Mouse (Mus musculus) spleen, embryonic (tissue): ENCODE data around the gene B3gntl1.

Source experiments
- CTCF ChIA-PET: fragments of 350-600 bp; sonication (Branson Sonifier 250); formaldehyde crosslinking; loops from one replicate; lab custom pipeline; 2022; lab: Charles Lee

The B3gntl1 gene

DNA sequence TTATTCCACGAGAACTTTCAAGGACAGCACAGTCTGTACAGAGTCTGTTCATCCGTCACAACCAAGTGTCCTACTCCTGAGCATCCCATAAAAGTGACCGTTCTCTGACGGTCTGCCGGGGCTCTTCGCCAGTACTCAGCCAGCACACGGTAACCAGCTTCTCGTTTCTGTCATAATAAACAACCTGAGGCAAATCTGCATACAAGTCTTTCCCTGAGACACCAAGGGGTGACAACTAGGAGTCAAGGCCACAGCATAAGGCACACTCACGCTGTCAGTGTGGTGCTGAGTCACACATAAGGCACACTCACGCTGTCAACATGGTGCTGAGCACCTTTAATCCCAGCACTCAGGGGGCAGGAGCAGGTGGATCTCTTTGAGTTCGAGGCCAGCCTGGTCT, 22.3 kb downstream of the B3gntl1 start:
- CTCF ChIA-PET = no interaction called here

DNA sequence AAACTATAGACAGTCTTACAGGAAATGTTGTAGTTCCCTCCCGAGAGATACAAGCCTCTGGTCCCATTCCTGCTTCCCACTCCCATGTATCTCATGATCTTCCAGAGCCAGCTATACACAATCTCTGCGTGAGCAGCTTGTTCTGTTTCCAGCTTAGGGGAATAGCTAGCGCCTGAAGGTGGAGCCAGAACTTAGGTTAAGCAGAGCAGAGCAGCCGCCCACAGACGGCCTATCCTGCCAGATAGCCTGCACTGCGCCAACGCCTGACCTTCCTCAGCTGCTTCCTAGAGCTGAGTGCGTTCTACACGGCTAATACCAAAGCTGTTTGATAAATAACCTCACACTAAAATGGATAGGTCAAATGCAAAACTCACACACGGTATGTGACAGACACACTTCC, 23.1 kb downstream of the B3gntl1 start:
- CTCF ChIA-PET = no interaction called here

DNA sequence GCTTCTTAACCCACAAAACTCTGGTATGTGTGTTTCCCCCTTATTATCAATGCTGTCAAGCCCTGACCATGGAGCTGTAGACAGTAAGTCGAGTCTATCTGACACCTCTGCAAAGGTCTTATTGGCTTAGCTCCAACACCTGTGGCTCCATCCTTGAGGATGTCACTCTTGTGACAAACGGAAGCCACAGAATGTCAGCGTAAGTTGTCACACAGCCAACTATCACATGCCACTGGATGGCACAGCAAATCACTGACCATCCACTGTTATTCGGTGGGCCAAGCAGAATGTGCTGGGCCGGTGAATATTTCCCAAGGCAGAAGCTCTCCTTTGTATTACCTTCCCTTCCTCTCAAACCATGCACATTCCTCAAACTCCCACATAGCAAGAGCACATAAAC, 24.8 kb downstream of the B3gntl1 start:
- CTCF ChIA-PET = no interaction called here

DNA sequence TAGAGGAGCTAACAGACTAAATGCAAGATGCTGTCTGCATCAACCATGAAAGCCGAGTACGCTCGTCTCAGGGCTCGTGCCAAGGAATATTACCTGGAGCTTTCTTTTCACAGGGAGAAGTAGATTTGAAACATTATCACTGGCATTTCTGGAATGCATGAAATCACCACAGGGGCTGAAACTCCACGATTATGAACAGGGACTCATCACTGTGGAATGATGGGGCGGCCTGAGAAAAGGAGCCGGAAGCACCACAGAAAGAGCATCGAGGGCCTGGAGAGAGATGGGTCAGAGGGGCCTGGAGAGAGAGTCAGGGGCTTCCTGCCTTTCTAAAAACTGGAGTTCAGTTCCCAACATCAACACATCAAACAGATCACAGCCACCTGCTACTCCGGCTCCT, 25.6 kb downstream of the B3gntl1 start:
- CTCF ChIA-PET = no interaction called here

DNA sequence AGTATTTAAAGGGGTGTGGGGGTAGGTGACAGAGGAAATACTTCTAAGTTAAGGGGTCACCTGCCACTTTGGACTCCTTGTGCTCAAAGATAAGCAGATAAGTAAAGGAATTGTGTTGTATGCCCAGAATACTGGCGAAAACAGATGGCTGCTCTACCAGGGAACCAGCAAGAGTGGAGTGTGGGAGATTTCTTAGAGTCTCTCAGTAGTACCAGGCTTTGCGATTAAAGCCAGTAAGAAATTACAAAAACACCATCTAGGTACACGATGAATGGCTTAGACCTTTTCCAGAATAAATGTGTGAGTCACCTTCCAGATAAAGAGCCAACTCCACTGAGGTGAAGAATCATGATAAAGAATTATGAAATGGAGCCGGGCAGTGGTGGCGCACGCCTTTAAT, 27.6 kb downstream of the B3gntl1 start:
- CTCF ChIA-PET = no interaction called here

DNA sequence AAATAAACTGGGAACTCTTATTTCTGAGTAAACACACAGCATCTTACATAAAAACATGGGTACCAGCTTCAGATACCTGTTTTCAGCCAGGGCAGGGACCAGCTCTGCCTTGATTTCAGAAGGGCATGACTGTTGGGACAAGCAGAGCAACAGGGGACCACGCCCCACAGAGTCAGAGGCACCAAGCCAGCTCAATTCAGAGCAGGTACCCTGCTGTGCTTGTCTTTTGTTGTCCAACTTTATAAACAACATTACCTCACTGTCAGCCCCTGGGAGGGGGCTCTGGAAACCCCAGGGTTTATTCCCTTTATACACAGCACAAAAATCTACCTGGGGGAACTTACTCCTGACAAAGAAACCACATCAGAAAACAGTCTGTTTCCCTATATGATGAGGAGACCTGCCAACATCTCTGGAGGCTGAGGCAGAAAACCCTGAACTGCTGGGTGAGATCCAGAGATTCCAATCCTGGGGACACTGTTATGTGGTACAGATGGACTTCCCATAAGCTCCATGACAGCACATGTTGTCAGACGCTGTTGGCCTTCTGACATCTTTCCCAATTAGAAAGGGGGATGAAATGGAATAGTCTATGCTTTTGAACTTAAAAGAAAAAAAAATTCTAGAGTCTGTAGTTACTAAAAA, 31.3 kb downstream of the B3gntl1 start:
- CTCF ChIA-PET = no interaction called here

DNA sequence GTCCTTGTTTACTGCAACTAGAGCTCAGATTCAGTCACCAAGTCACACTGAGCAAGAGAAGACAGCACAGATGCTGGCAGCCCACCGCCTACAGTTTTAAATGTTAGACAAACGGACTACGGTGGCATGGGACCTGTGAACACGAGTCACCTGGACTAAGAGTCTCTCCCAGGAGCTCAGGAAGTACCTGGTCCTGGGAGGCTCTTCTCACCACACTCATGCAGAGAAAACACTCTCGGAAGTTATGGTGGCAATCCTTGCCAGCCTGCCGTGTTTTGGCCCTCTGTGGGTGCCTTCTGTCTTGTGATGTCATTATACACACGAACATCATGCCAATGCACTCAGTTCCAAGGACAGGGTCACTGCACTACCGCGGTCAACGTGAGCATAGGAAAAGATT, 36.3 kb downstream of the B3gntl1 start:
- CTCF ChIA-PET = no interaction called here

DNA sequence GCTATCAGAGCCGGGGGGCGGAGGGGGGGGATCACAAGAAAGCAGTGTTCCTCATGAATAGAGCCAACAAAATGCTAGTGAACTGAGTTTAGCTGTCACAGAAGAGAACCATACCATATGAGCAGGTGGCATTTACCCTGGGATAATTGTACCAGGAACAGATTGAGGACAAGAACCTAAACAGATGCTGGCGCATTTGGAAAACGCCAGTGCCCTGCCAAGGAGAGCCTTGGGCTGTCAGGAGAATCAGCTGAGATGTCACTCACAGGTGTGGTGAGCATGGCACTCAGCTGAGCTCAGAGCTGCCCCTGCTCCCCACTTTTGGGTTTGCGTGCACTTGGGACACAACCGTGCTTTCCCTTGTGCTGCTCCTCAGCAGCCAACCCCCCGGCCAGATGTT, 41.5 kb downstream of the B3gntl1 start:
- CTCF ChIA-PET = no interaction called here

DNA sequence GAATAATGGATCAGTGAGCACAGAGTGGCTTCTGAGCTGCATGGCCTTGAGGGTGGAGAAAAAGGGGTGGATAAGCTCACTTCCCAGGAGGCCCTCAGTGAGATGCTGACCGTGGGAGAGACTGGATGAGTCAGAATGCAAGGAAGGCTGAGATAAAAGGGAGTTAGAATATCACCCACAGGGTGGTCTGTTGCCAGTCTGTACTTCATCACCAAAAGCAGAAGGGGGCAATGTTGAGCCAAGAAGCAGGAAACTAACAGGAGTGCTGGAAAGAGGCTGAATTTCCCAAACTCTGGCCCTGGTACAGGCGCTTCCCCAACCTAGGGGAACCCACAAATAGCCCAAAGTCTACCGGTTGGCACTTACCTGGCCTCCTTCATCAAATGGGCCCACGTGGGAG, 42.5 kb downstream of the B3gntl1 start:
- CTCF ChIA-PET = no interaction called here

DNA sequence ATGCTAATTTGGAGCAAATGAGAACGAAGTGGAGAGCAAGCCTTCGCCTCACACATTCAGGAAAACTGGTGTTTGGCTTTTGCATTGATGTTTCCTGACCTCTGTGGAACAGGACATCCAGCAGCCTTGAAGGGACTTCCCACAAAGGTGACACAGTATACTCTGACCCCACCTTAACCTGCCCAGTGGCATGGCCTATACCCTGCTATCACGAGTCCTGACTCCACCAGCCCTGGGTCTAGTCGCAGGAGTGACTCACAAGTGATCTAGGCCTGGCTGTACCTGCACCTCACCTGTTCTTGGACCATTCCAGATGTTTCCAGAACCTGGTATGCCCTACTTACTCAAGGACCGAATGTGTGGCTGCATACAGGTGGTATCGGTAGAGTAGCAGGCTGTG, 43.4 kb downstream of the B3gntl1 start:
- CTCF ChIA-PET = no interaction called here

DNA sequence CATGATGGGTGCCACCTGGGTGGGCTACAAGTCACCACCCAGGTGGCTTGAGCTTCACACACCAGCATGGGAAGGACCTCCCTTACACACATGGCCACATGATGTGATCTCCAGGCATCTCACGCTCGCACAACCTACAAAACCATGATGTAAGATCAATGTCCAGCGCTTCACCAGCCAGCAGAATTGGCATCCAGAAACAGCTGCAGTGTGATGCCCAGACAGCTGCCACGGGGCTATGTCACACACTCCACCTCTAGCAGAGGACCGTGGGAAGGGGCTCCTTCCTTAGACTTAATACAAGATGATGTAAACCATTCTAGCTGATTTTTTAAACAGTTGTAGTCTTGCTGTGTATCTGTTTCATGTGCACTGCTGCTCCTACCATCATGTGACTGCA, 45.4 kb downstream of the B3gntl1 start:
- CTCF ChIA-PET = no interaction called here

DNA sequence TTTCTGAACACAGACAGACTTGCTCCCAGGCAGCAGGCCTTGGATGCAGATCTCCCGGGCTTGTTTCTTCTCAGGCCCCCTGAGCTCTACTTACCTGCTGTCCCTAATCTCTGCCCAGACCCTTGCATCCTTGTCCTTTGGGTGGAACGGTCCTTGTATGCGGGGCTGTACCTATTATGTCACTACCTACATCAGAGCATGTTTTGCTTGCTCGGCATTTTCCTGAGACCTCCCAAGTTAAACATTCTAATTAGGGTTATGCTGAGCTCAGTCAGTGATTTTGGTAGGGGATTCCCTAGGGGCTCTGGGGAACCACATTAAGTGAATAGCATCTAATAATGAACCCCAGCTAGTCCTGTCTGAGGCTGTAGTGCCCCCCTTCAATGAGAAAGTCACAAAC, 47.9 kb downstream of the B3gntl1 start:
- CTCF ChIA-PET = no interaction called here

DNA sequence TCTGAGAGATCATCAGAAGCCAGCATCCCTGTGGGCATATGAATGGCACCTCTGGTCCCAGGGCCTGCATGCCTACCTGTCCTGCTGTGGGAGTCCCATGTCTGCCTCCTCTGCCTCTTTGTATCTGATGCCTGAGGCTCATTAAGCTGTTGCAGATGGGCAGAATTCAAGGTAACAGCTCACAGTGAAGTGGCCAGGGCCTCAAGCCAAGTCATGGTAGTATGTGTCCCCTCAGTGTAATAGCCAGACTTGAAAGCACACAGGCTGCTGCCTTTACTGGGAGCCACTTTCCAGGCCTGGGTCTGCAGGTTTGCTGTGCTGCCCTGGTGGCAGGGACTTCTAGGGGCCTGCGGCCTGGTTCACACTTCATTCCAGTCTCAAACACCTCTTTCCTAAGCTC, 55.6 kb downstream of the B3gntl1 start:
- CTCF ChIA-PET = no interaction called here

DNA sequence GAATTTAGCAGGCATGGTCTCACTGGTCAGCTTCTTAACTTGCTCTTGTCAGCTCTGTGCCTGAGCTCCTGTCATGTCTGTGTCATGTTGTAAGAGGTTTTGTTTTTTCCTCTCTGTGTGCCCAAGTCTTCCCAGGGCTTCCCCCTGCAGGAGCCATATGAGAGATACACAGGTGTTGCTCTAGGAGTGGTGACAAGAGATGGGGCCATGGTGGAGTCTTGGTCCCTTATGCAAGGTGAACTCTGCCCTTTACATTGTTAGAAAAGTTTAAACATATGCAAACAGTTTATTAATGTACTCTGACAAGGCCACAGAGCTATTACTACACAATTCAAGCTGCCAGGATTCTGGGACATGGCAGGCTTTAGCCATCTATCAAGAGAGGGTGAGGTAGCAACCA, 56.5 kb downstream of the B3gntl1 start:
- CTCF ChIA-PET = no interaction called here

DNA sequence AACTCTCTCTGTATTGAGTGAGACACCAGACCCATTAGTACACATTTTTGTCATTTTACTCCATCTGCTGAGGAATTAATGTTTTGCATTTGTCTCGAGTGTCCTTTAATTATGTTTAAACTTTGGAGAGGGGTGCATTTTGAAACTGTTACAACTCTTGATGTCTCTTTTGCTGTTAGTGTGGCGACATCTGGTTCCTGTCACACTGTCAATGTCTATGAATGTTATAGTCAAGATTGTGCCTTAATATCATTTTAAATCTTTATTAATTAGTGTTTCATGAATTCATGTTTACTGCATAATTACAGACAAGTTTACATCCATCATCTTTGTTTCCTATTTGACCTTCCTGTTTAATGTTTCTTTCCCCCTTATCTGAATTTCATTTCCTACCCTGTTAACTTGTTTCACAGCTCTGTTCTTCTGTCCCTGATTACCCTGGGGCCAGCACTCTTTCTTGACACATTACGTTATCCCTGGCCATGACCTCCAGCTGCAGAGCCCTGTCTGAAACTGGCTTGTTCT, 56.9 kb downstream of the B3gntl1 start:
- CTCF ChIA-PET = no interaction called here

DNA sequence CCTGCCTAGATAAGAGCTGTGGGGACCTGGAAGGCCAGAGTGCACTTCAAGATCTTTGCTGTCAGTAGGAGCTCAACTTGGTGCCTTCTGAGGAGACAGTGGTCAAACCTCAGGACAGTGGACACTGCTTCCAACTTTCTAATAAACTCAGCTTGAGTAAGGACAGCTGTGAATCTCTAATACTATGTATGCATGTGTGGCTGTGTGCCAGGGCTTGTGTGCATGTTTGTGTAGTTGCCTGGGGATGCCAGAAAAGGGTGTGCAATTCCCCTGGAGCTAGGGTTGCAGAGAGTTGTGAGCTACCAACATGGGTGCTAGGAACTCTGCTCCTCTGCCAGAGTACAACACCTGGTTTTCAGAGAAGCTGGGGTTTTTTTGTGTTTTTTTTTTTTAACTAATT, 62.0 kb downstream of the B3gntl1 start:
- CTCF ChIA-PET = no interaction called here

DNA sequence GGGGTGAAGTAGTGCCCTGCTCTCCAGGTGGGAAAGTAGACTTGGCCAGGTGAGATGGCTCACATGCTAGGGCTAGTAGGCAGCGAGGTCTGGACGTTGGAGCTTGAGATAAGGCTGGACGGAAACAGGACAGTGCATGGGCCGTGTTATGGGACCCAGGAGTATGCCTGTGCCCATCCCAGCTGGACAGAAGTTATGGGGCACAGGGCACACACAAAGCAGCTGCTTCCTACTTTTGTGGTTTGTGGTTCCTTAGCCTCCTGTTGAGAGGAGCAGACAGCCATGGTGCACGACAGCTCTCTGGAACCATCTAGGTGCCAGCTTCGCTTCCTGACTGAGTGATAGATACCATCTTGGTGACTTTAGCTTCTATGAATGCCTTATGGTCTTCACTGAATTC, 67.3 kb downstream of the B3gntl1 start:
- CTCF ChIA-PET = no interaction called here

DNA sequence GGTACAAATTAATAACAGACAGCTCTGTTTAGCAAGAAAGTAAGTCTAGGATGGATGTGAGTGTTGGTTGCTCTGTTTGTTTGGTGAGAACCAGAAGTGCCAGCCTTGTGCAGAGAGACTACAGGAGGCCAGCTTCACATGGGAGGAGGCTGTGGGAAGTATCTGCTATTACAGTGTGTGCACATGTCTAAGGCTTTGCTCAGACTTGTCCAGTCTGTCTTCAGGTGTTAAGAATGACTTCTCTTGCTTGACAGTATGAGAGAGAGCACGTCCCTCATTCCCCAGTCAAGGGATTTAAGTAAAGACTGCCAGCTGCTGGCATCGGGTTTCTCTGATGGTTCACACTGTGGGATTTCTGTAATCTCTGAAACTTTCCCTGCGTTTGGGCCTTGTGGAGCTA, 71.5 kb downstream of the B3gntl1 start:
- CTCF ChIA-PET = no interaction called here

DNA sequence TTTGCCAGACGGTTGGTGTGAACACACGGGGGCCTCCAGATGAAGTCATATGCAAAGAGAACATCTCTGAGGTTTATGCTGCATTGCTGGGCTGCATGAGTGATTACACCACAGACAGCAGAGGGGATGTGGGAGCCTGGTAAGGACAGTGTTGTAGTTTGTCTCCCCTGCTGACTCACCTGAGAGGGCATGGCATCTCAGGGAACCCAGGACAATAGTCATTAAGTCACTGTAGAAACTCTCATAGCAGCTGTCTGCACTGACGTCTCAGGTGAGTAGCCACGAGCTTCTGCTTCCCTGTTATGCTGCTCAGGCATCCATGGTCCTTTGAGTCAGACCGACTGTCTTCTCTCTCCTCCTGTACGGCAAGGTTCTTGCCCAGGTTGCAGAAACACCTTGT, 75.7 kb downstream of the B3gntl1 start:
- CTCF ChIA-PET = no interaction called here

DNA sequence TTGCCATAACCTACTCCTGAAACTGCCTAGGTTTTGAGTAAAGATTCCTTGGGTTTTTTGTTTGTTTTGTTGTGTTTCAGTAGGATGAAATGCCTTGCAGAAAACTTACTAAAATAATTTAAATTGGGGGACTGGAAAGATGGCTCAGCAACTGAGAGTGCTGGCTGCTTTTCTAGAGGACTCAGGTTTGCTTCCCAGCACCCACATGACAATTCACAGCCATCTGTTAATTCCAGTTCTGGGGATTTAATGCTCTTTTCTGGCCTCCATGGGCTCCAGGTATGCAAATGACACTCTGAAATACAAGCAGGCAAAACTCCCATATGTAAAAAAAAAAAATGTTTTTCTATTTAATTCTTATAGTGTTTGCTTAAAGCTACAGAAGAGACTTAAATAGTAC, 91.1 kb downstream of the B3gntl1 start:
- CTCF ChIA-PET = no interaction called here
